Mouse (Mus musculus) limb, embryonic 15.5 days (tissue): ENCODE data around the gene Carnmt1. TPM values are rescaled to one million over a fixed set of nuclear protein-coding genes. Genes with fewer than 3 reads are reported as not detected.
"Not testable (repeated sequence)": the region's sequence is repeated elsewhere in the genome, so short reads cannot be mapped to it uniquely, and the experiment has no call there.

Source experiments
- ATAC-seq: fragments of 200-750 bp; cut with Nextera tagmentation; 2 replicates; pipeline ENCODE4 v1.8.0; 2017; ENCODE audit warnings: low read depth, moderate TSS enrichment; ENCODE audit not compliant: insufficient number of reproducible peaks, low FRiP score, low TSS enrichment
- H3K27ac ChIP-seq: fragments of 300-500 bp; sonication (generic); 2 replicates; pipeline ENCODE4 v1.5.1; 2015; ENCODE audit warnings: moderate library complexity, mild to moderate bottlenecking, inconsistent platforms
- H3K27me3 ChIP-seq: fragments of 300-500 bp; sonication (generic); 2 replicates; pipeline ENCODE4 v1.6.1; 2015; ENCODE audit warnings: inconsistent platforms
- H3K36me3 ChIP-seq: fragments of 300-500 bp; sonication (generic); 2 replicates; pipeline ENCODE4 v1.6.1; 2015; ENCODE audit warnings: inconsistent platforms
- H3K4me1 ChIP-seq: fragments of 300-500 bp; sonication (generic); 2 replicates; pipeline ENCODE4 v1.6.1; 2015; ENCODE audit warnings: inconsistent platforms
- H3K4me2 ChIP-seq: fragments of 300-500 bp; sonication (generic); 2 replicates; pipeline ENCODE4 v1.6.1; 2015; ENCODE audit warnings: mild to moderate bottlenecking, inconsistent platforms
- H3K4me3 ChIP-seq: fragments of 300-500 bp; sonication (generic); 2 replicates; pipeline ENCODE4 v1.5.1; 2015; ENCODE audit warnings: mild to moderate bottlenecking, inconsistent platforms
- H3K9ac ChIP-seq: fragments of 300-500 bp; sonication (generic); 2 replicates; pipeline ENCODE4 v1.6.1; 2015; ENCODE audit warnings: inconsistent platforms
- H3K9me3 ChIP-seq: fragments of 300-500 bp; sonication (generic); 2 replicates; pipeline ENCODE4 v1.6.1; 2016; ENCODE audit warnings: inconsistent platforms
- WGBS: fragments of 180-500 bp; shearing (Covaris S2); methylation state at CpG from one replicate; pipeline ENCODE4 v1.1.7; 2015; 5-methylcytosine and 5-hydroxymethylcytosine counted together
- polyA plus RNA-seq: library from polyadenylated mRNA; unstranded; fragments of >200 nt; fragmentation: Nextera tagmentation; extraction: Ambion mirVana; gene quantifications from 2 replicates; pipeline ENCODE4 v1.2.1, GENCODE M21; 2015

The Carnmt1 gene
- polyA plus RNA-seq, 1 experiment from 2014 or later: 35.0 TPM

DNA sequence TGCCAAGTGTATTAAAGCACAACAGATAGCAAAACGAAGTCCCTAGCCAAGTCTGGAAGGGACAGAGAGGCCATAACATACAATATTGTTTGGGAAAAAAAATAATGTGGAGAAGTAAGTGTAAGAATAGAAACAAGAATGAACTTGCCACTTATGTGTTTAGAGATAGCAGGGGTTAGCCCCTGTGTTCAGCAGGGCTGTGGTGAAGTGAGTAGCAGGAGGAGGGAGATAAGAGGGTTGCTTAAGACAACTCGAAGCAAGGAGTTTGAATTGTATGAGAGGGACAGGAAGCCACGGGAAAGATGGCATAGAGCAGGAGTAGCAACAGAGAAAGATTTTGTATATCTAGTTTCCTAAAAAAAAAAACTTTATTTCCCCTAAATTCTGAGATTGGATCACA lies 21.6 kb downstream of the Carnmt1 start:
- no peak overlapping the region for H3K4me3 ChIP-seq
- no peak for ATAC-seq
- H3K9me3 ChIP-seq: no peaks in the 10 kb centered on the region
- no peaks in the 10 kb centered on the region for H3K27me3 ChIP-seq
- 85% methylated on average over 3 of the region's 3 CpGs for WGBS
- no peak overlapping the region for H3K27ac ChIP-seq
- peaks cover 10% of the 10 kb centered on the region for H3K36me3 ChIP-seq
- no peak overlapping the region for H3K9ac ChIP-seq
- H3K4me1 ChIP-seq: no peaks in the 10 kb centered on the region
- H3K4me2 ChIP-seq: no peak overlapping the region

DNA sequence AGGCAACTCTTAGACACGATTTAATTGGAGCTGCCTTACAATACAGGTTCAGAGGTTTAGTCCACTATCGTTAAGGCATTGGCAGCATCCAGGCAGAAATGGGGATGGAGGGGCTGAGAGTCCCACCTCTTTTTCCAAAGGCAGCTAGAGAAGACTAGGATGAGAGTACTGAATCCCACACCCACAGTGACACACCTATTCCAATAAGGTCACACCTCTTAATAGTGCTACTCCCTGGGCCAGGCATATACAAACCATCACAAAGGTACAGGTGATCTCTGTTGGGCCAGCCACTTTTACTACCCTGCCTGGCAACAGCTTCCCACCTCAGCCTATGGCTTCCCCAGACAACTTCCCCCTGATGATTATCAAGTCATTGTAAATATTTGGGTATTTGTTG lies 22.2 kb downstream of the Carnmt1 start:
- H3K27me3 ChIP-seq: no peaks in the 10 kb centered on the region
- WGBS: 95% methylated on average over 2 of the region's 2 CpGs
- H3K9ac ChIP-seq: no peak overlapping the region
- no peak overlapping the region for H3K4me3 ChIP-seq
- no peaks in the 10 kb centered on the region for H3K4me1 ChIP-seq
- peaks cover 14% of the 10 kb centered on the region for H3K36me3 ChIP-seq
- ATAC-seq: no peak
- no peaks in the 10 kb centered on the region for H3K9me3 ChIP-seq
- H3K27ac ChIP-seq: no peak overlapping the region
- H3K4me2 ChIP-seq: no peak overlapping the region

DNA sequence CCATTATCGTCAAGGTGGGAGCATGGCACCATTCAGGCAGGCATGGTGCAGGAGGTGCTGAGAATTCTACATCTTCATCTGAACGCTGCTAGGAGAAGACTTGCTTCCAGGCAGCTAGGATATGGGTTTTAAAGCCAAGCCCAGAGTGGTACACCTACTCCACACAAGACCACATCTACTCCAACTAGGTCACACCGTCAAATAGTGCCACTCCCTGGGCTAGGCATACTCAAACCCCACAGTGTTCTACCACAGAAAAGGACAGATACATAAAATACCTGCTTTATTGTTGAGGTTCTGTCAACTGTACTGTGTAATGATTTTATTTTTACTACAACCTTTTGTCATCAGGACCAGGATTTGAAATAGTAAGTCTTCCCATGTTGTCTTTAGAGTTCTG lies 24.6 kb downstream of the Carnmt1 start:
- no peaks in the 10 kb centered on the region for H3K9me3 ChIP-seq
- no peak for ATAC-seq
- no peak overlapping the region for H3K9ac ChIP-seq
- H3K4me1 ChIP-seq: no peaks in the 10 kb centered on the region
- H3K4me2 ChIP-seq: no peak overlapping the region
- H3K27me3 ChIP-seq: no peaks in the 10 kb centered on the region
- no peak overlapping the region for H3K4me3 ChIP-seq
- no peak overlapping the region for H3K27ac ChIP-seq
- 91% methylated on average over 3 of the region's 3 CpGs for WGBS
- peaks cover 18% of the 10 kb centered on the region for H3K36me3 ChIP-seq

DNA sequence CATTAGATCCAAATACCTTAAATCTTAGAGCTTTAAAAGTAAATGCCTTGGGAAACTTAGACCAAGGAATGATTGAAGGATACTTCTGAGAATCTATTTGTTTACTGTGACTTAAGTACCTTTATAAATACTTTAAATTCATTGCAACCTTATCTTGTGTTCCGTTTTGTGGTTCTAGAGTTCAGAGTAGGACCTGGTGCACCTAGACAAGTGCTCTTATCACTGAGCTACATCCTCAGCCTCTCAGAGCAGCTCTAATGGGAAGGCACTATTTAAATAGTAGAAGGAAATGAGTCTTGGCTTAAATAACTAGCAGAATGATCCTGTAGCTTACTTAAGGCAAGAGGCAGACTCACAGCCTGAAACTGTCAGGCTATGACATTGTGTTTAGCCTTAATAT lies 25.0 kb downstream of the Carnmt1 start:
- no peak overlapping the region for H3K27ac ChIP-seq
- H3K4me3 ChIP-seq: no peak overlapping the region
- no peak for ATAC-seq
- 87% methylated on average over 1 of the region's 1 CpGs for whole genome bisulfite sequencing
- no peak overlapping the region for H3K9ac ChIP-seq
- no peaks in the 10 kb centered on the region for H3K4me1 ChIP-seq
- no peaks in the 10 kb centered on the region for H3K27me3 ChIP-seq
- H3K4me2 ChIP-seq: no peak overlapping the region
- H3K9me3 ChIP-seq: no peaks in the 10 kb centered on the region
- peaks cover 18% of the 10 kb centered on the region for H3K36me3 ChIP-seq

DNA sequence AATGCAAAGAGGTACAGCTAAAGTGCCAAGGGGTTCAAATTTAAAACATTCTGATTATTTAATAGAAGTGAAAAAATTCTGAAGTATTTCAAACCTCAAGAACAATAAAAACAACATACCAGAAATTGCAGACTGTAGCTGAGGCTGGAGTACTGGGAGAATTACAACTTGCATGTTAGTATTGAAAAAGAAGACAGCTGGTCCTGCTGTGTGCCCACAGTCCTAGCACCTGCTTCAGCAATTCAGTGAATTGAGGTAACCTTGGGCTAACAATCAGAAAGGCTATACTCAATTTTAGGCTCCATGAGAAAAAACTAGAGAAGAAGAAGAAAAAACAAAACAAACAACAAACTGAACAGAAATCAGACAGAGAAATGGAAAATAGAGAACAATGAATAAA lies 37.5 kb downstream of the Carnmt1 start:
- no peak for ATAC-seq
- Histone ChIP-seq H3K9ac (no peak overlapping the region), H3K27me3 (no peaks in the 10 kb centered on the region), H3K4me1 (no peaks in the 10 kb centered on the region), H3K4me2 (no peak overlapping the region), H3K9me3 (no peaks in the 10 kb centered on the region), H3K4me3 (no peak overlapping the region), H3K36me3 (0 out of 2 replicates have a peak, but pooled peaks cover 5% of the 10 kb centered on the region), H3K27ac (no peak overlapping the region)

DNA sequence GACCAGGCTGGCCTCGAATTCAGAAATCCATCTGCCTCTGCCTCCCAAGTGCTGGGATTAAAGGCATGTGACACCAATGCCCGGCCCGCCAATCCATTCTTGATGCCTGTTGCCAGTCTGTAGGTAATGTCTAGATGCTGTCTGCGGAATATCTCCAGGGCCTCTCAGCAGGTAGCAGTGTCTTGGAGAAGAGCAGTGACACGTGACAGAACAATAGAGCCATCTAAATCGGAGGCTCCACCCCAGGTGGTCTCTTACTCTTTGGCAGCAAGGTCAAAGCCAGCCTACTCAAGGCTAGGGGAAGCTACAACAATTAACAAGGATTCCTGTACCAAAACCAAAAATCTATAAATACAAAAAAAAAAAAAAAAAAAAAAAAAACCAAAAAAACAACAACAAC lies 40.3 kb downstream of the Carnmt1 start:
- 0 out of 2 replicates have a peak, but pooled peaks cover 5% of the 10 kb centered on the region for H3K36me3 ChIP-seq
- no peak overlapping the region for H3K4me3 ChIP-seq
- H3K9me3 ChIP-seq: no peaks in the 10 kb centered on the region
- no peak for ATAC-seq
- H3K27me3 ChIP-seq: no peaks in the 10 kb centered on the region
- H3K4me1 ChIP-seq: peaks cover 17% of the 10 kb centered on the region
- H3K27ac ChIP-seq: no peak overlapping the region
- H3K9ac ChIP-seq: no peak overlapping the region
- H3K4me2 ChIP-seq: no peak overlapping the region
- WGBS: 81% methylated on average over 6 of the region's 6 CpGs

DNA sequence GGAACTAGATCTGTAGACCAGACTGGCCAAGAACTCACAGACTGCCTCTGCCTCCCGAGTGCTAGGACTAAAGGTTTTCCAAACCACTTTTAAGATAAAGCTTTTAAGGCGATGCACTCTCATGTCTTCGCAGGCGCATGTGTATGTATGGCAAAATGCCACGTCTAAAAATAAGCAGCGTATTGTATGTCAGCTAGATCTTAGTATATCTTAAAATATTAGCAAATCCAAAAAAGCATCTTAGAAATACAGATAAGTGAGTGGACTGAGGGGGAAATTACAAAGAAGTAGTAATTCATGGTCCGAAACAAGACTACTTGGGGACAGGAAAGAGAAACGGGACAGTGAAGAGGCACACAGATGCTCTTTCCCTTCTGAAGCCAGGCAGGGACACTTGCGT lies 41.0 kb downstream of the Carnmt1 start:
- Histone ChIP-seq H3K4me2 (no peak overlapping the region), H3K4me3 (no peak overlapping the region), H3K27ac (no peak overlapping the region), H3K27me3 (no peaks in the 10 kb centered on the region), H3K36me3 (0 out of 2 replicates have a peak, but pooled peaks cover 5% of the 10 kb centered on the region), H3K9ac (no peak overlapping the region), H3K9me3 (no peaks in the 10 kb centered on the region), H3K4me1 (peaks cover 17% of the 10 kb centered on the region)
- WGBS: 87% methylated on average over 9 of the region's 9 CpGs
- no peak for ATAC-seq

DNA sequence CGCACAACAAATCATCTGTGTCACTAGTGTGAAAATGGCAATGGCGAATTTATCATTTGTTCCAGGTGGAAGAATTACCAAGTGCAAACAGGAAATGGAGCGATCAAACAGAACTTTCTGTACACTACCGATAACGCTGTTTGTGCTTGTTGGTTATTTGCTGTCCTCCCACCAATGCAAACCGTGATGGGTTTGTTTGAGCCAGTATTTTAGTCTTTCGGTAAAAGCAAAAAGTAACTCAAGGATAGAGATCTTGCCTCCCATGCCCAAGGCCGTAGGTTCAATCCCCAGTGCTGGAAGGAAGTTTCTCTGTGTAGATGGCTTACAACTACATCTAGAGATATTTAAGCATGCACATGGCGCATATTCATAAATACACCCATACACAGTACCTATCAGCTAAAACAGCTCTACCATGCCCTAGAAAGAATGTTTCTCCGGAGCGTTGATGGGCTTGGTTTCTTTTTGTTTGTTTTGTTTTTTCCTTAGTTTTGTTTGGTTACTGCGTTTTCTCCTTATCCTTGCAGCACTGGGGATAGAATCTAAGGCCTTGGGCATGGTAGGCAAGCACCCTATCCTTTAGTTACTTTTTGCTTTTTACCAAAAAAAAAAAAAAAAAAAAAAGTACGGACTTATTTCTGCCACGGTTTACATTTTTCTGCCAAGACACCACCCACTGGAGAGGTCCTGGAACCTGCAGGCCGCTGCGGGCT lies 41.7 kb downstream of the Carnmt1 start:
- H3K4me2 ChIP-seq: peak overlapping the region; percentile 43
- peak overlapping the region; percentile 87 for H3K9ac ChIP-seq
- H3K4me1 ChIP-seq: peaks cover 17% of the 10 kb centered on the region
- 59% methylated on average over 16 of the region's 16 CpGs for WGBS
- no peaks in the 10 kb centered on the region for H3K27me3 ChIP-seq
- peak overlapping the region; percentile 97 for H3K27ac ChIP-seq
- no peaks in the 10 kb centered on the region for H3K9me3 ChIP-seq
- peak overlapping the region; percentile 88 for H3K4me3 ChIP-seq
- ATAC-seq: no peak
- H3K36me3 ChIP-seq: 0 out of 2 replicates have a peak, but pooled peaks cover 2% of the 10 kb centered on the region

DNA sequence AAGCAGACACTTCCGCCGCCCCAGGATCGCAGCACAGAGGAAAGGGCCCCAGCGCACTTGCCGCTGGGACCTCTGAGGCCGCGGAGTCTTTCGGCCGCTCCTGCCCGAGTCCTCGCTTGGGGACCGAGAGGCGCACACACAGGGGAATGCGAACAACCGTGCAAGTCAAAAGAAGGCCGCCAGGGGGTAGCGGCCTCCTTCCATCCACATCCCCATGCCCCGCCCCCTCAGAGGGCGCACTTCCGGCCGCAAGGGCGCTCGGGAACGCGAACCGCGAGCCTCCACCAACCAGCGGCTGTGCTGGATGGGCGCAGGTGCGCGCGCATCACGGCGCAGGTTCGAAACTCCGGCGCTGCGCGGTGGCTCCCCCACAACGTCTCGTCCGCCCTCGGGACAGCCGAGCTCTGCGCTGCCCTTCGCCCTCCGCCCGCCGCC lies 42.3 kb downstream of the Carnmt1 start, which contains the start of gene D030056L22Rik:
Gene D030056L22Rik, plus strand, starts transcription at position 328 of the 435 bp plus-strand sequence.
- peaks cover 17% of the 10 kb centered on the region for H3K4me1 ChIP-seq
- peak within 1 kb of the TSS; percentile 71 for H3K4me2 ChIP-seq
- peaks cover 2% of the 10 kb centered on the region; the same call in 1 of the 2 replicates for H3K36me3 ChIP-seq
- under 1% methylated on average over 49 of the region's 49 CpGs for WGBS
- peak within 1 kb of the TSS; percentile 97 for H3K27ac ChIP-seq
- peak; percentile 99 for ATAC-seq
- peak within 1 kb of the TSS; percentile 88 for H3K4me3 ChIP-seq
- H3K9ac ChIP-seq: peak within 1 kb of the TSS; percentile 87
- H3K9me3 ChIP-seq: no peaks in the 10 kb centered on the region
- H3K27me3 ChIP-seq: no peaks in the 10 kb centered on the region

DNA sequence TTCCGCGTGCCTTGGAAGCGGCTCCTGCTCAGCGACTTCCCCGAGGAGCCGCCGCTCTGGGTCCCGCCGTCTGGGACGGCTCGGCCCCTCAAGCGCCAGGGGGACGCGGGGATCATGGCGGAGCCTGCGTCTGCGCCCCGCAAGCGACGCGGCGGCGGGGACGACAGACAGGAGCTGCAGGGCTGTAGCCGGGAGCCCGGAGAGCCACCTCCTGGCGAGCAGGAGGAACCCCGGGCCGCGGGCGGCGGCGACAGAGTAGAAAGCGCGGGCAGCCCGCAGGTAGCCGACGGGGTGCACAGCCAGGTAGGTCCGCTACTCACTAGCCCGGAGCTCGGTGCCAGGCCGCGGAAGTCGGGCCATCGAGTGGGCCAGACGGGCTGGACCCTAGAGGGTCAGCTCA lies 42.8 kb downstream of the Carnmt1 start:
- ATAC-seq: peak; percentile 17
- WGBS: under 1% methylated on average over 46 of the region's 46 CpGs

DNA sequence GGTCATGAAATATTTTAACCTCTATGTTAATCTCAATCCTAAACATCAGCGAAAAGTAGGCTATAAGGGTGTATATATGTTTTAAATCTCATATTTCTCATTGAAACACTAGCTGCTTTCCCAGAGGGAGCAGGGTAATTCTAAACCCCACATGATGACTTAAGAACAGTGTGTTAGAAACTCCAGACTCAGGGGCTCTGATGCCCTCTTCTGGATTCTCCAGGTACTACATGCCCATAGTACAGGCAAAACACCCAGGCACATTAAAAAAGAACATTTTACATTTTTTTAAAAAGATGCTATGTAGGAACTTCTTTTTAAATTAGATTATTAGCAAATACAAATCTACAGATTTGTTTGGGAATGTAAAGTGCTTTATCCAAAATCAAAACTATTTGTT lies 45.8 kb downstream of the Carnmt1 start:
- no peak overlapping the region for H3K4me3 ChIP-seq
- H3K9ac ChIP-seq: no peak overlapping the region
- peaks cover 14% of the 10 kb centered on the region for H3K36me3 ChIP-seq
- H3K4me2 ChIP-seq: no peak overlapping the region
- H3K27me3 ChIP-seq: no peaks in the 10 kb centered on the region
- no peaks in the 10 kb centered on the region for H3K9me3 ChIP-seq
- no peak for ATAC-seq
- WGBS: 15% methylated on average over 1 of the region's 1 CpGs
- no peak overlapping the region for H3K27ac ChIP-seq
- H3K4me1 ChIP-seq: peaks cover 17% of the 10 kb centered on the region

More for the DNA sequence above, 42.8 kb downstream of the Carnmt1 start:
- not testable (repeated sequence) for H3K27me3 ChIP-seq, H3K9me3 ChIP-seq, H3K36me3 ChIP-seq
- peak overlapping the region; percentile 97 for H3K27ac ChIP-seq
- peak overlapping the region; percentile 88 for H3K4me3 ChIP-seq
- H3K4me2 ChIP-seq: peak overlapping the region; percentile 71
- H3K4me1 ChIP-seq: peaks cover 17% of the 10 kb centered on the region
- peak overlapping the region; percentile 82 for H3K9ac ChIP-seq

DNA sequence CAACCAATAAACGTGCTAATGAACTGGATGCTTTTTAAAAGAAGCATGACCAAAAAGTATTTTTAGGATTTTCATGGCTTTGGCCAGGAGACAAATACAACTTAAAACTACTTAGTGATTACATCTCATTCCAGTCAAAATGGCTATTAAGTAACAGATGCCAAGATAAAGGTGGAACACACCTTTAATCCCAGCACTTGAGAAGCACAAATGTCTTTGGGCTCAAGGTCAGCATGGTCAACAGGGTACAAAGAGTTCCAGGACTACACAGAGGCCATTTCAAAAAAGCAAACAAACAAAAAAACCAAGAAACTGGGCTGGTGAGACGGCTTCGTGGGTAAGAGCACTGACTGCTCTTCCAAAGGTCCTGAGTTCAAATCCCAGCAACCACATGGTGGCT lies 49.8 kb downstream of the Carnmt1 start:
- Histone ChIP-seq H3K4me2 (no peak overlapping the region), H3K9me3 (no peaks in the 10 kb centered on the region), H3K9ac (no peak overlapping the region), H3K27ac (no peak overlapping the region), H3K36me3 (peaks cover 14% of the 10 kb centered on the region), H3K27me3 (no peaks in the 10 kb centered on the region), H3K4me1 (peaks cover 6% of the 10 kb centered on the region; the same call in 1 of the 2 replicates), H3K4me3 (no peak overlapping the region)
- ATAC-seq: no peak
- 84% methylated on average over 3 of the region's 3 CpGs for WGBS
